Mouse (Mus musculus) small intestine, adult 2 months (tissue): Measurements from ENCODE around the gene Gzmm. TPM values are rescaled to one million over a fixed set of nuclear protein-coding genes. Genes with fewer than 3 reads are reported as not detected.

Experiments used
- H3K27ac ChIP-seq: fragments of 200-500 bp; 2 replicates; pipeline ENCODE4 v1.5.1; 2012; ENCODE audit warnings: low read depth, low read length, control low read depth, inconsistent platforms; ENCODE audit not compliant: insufficient read depth
- H3K27me3 ChIP-seq: fragments of 200-500 bp; 2 replicates; pipeline ENCODE4 v1.6.1; 2012; ENCODE audit warnings: mild to moderate bottlenecking, moderate library complexity, low read length, inconsistent platforms; ENCODE audit not compliant: control insufficient read depth, insufficient read depth
- H3K36me3 ChIP-seq: fragments of 200-500 bp; 2 replicates; pipeline ENCODE4 v1.6.1; 2012; ENCODE audit warnings: mild to moderate bottlenecking, low read length, control low read depth, inconsistent platforms; ENCODE audit not compliant: control insufficient read depth, insufficient read depth
- H3K4me1 ChIP-seq: fragments of 200-500 bp; 2 replicates; pipeline ENCODE4 v1.6.1; 2012; ENCODE audit warnings: low read length, inconsistent platforms, mixed read lengths; ENCODE audit not compliant: control insufficient read depth, insufficient read depth, insufficient read length
- H3K4me3 ChIP-seq: fragments of 200-500 bp; 2 replicates; pipeline ENCODE4 v1.5.1; 2012; ENCODE audit warnings: low read depth, mild to moderate bottlenecking, control low read depth, inconsistent platforms, low read length, moderate library complexity
- CTCF ChIP-seq: fragments of 200-500 bp; IDR thresholded peaks from 2 replicates; pipeline ENCODE4 v1.5.1; 2012; ENCODE audit warnings: low read depth, mild to moderate bottlenecking, control low read depth, inconsistent platforms, low read length, moderate library complexity, mixed read lengths; ENCODE audit not compliant: insufficient replicate concordance, insufficient read length; ENCODE audit errors: extremely low read depth
- POLR2A ChIP-seq: fragments of 200-500 bp; IDR thresholded peaks from 2 replicates; pipeline ENCODE4 v1.6.1; 2012; ENCODE audit warnings: low read depth, mild to moderate bottlenecking, control low read depth, inconsistent platforms, low read length, moderate library complexity
- WGBS: fragments of 180-500 bp; shearing (Covaris S2); methylation state at CpG from one replicate; pipeline ENCODE4 v1.1.7; 2018; 5-methylcytosine and 5-hydroxymethylcytosine counted together
- polyA plus RNA-seq: library from polyadenylated mRNA; depleted of rRNA; stranded (reverse); fragments of >200 nt; gene quantifications from 2 replicates; pipeline ENCODE4 v1.2.3, GENCODE M21; 2012

The Gzmm gene
- polyA plus RNA-seq, 1 experiment = 0.52 TPM

DNA sequence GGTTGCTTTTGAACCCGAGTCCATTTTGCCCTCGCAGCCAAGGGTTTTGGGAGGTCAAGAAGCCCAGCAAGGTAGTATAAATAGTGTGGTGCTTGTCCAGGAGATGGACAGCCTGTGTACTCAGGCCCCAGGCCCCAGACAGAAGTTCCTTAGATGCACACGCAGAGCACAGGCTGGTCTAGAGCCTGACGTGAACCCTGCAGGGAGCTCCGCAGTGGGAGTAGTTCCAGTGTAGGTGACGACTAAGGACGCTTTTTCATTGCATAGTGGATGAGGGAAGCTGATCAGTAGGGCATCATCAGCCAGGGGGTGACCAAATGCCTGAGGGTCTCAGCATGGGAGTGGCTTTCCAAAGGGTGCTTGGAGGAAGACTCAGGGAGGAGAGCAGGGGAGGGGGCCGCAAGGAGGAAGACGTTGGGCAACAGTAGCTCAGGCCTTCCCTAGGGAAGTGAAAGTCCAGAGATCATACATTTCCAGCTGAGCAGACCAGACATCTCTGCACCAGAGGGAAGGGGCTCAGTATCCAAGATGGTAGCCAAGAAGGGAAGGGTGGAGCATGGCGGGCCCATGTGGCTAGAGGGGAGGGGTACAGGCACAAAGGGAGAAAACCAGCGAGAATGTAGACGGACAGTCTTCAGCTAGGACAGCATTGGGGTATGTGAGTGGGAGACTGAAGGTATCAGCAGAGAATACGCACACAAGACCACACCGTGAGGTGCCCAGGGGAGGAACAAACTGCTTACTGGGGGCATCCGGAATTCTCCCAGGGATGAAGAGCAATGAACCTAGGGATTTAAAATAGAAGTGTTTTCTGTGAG lies 18.5 kb upstream of the Gzmm start:
- WGBS = 38% methylated on average over 15 of the region's 15 CpGs
- H3K27ac ChIP-seq = 0 out of 2 replicates have a peak overlapping the region, but pooled peaks have one; percentile 75

DNA sequence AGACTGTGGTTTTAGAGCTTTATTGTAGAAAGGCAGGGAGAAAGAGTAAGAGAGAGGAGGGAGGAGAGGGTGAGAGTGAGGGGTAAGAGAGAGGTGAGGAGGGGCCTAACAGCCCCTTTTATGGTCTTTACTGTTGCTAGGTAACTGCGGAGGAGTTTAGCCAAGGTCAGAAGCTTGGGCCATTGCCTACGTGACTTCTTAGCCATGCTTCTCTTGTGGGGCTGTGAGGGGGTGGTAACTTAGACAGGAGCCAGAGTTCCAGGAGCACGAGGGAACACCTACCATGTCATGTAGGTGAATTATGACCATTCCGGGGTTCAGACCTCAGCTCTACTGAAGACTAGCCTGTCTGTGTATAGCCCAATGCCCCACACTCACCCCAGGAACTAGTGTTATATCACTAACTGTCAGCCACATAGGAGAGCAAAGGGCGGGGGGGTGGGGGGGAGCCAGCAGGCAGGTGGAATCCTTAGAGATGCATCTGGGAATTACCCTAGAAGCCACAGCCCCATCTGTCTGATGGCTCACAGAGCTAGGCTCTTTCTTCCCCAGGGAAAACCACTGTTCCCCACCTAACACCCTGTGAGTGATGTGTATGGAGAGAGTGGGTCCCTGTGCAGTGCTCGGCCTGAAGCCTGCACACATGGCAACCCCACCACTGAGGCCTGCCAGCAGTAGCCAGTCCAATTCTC lies 17.3 kb upstream of the Gzmm start:
- Histone ChIP-seq H3K27me3 (no peaks in the 10 kb centered on the region), H3K4me1 (peaks cover 8% of the 10 kb centered on the region), H3K27ac (no peak overlapping the region), H3K4me3 (no peak overlapping the region), H3K36me3 (peaks cover 2% of the 10 kb centered on the region; the same call in 1 of the 2 replicates)
- no peak for TF ChIP-seq POLR2A
- no peak for TF ChIP-seq CTCF
- WGBS = 81% methylated on average over 6 of the region's 6 CpGs

More for the DNA sequence above, 18.5 kb upstream of the Gzmm start:
- Histone ChIP-seq H3K27me3 (no peaks in the 10 kb centered on the region), H3K36me3 (peaks cover 2% of the 10 kb centered on the region; the same call in 1 of the 2 replicates), H3K4me1 (peaks cover 8% of the 10 kb centered on the region), H3K4me3 (peak overlapping the region; percentile 88)
- no peak for TF ChIP-seq CTCF
- TF ChIP-seq POLR2A = no peak

DNA sequence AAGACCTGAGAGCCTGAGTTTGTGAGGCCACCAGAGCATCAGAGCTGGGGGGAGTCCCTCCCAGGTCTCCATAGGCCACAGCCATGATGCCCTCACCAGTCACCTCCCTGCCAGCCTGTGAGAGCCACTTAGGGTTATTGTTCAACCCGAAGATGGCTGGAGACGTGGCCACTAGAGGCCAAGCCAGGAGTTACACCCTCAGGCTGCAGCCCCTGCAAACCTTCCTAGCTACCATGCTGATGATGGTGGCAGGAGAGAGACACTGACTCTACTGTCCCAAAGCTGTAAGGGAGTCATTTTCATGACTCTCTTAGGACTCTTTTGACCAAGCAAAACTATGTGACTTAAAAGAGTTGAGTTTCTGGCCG lies 16.7 kb upstream of the Gzmm start:
- Histone ChIP-seq H3K27ac (no peak overlapping the region), H3K36me3 (peaks cover 2% of the 10 kb centered on the region; the same call in 1 of the 2 replicates), H3K4me1 (peaks cover 8% of the 10 kb centered on the region), H3K27me3 (no peaks in the 10 kb centered on the region), H3K4me3 (no peak overlapping the region)
- TF ChIP-seq CTCF = no peak
- TF ChIP-seq POLR2A = no peak
- 54% methylated on average over 3 of the region's 3 CpGs for WGBS

DNA sequence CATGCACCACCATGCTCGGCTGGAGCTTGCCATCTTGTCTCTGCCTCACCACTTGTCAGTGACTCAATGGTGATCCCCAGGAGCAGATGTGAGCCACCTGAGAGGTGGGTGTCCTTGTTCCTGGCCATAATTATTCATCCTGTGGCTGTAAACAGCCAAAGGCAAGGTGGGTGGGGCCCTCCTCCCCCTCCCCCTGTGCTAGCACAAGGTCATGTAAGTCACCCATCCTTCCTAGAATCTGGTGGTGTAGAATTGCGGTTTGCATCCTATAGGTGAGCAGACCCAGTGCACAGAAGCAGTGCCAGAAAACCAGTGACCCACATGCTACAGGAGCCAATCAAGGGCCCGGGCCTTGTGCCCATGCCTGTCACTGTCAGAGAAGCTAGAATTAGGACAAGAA lies 15.8 kb upstream of the Gzmm start:
- Histone ChIP-seq H3K27me3 (no peaks in the 10 kb centered on the region), H3K36me3 (peaks cover 2% of the 10 kb centered on the region; the same call in 1 of the 2 replicates), H3K4me3 (no peak overlapping the region), H3K27ac (no peak overlapping the region), H3K4me1 (peaks cover 8% of the 10 kb centered on the region)
- TF ChIP-seq POLR2A (no peak), CTCF (no peak)
- WGBS = 95% methylated on average over 3 of the region's 3 CpGs

DNA sequence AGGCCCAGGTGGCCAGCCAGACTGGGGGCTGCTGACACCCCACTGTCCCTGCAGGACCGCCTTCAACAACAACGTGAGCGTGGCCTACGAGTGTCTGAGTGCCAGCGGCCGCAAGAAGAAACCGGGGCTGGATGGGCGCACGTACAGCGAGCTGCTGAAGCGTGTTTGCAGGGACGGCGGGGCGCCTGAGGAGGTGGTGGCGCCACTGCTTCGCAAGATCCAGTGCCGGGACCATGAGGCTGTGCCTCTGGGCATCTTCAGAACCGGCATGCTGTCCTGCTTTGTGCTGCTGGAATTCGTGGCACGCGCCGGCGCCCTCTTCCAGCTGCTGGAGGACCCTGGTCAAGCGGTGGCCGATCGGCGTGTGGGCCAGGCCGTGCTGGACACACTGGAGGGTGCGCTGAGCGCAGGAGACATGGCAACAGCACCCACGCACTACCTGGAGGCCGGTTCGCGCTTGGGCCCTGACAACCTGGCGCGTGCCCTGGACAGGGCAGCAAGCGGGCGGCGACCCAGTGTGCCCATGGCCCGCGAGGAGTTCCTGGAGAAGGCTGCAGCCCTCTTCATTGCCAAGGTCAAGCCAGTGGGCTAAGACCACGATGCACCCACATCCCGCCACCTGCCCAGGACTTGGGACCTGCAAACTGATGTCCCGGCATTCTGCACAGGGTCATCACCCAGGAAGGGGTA lies 13.3 kb upstream of the Gzmm start:
- TF ChIP-seq POLR2A = no peak
- TF ChIP-seq CTCF = no peak
- Histone ChIP-seq H3K36me3 (peaks cover 2% of the 10 kb centered on the region; the same call in 1 of the 2 replicates), H3K4me3 (no peak overlapping the region), H3K27ac (no peak overlapping the region), H3K27me3 (no peaks in the 10 kb centered on the region), H3K4me1 (peaks cover 3% of the 10 kb centered on the region)
- WGBS = 83% methylated on average over 44 of the region's 44 CpGs

DNA sequence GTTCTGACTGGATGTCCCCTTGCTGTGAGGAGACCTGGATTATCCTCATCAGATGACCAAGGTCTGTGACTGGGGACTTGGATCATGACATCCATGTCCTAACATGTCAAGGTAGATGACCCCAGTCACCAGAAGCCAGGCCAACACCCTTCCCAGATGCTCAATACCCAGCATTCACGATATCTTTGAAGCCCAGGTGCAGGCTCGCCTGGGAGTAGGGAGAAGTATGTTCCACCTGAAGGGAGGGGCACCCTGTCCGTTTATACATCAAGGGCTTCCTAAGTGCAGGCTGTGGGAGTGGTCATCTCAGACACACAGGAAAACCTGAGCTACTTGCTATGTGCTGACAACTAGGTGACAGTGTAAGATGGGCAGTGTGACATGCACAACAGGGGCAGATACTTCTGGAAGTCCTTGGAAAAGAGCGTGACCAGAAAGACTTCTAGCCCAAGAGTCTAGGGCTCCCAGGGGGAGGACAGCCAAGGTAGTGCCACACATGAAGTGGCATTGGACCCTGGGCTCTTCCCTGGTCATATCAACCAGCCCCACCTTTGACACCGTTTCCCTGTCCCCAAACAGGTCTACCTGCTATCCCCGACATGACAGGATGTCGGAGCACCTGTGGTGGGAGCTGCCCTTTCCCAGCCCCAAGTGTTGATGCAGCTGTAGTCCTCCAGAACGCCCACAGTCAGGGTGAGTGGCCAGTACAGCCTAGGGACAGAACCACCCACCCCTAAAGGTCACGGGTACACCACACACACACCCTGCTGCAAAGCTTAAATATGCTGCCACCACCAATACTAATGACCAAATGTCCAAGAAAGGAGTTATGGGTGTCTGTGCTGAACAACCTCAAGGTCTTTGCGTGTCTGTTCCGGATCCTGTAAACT lies 8.0 kb upstream of the Gzmm start:
- WGBS = 10% methylated on average over 11 of the region's 11 CpGs
- Histone ChIP-seq H3K36me3 (peaks cover 12% of the 10 kb centered on the region), H3K4me3 (peak overlapping the region; percentile 62), H3K27me3 (no peaks in the 10 kb centered on the region), H3K4me1 (peaks cover 21% of the 10 kb centered on the region), H3K27ac (peak overlapping the region; percentile 71)
- TF ChIP-seq POLR2A (no peak), CTCF (no peak)
